Mouse (Mus musculus): ENCODE data around the gene Rnf44.

DNA sequence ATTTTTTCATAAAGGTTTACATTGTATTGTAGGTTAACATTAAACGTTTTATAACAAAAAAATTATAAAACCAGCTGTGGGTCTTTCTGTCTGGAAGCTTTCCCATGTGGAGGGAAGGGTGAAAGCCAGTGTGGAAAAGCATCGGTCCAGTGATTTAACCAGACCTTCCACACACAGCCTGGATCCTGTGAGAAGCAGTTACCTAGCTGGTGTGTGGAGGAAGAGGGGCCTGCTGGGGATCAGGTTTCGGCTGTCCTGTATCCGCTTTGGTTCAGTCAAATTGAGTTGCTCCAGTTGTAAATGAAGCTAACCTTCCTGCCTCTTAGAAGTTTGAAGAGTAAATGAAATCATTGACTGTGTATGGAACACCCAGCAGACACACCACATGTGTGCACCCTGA lies 29.7 kb downstream of the Rnf44 start:
- TF ChIP-seq POLR2A (IDR thresholded peaks at IDR 0.05; ENCODE audit: insufficient read depth, low read length) = no peak
- TF ChIP-seq EP300 (IDR thresholded peaks at IDR 0.05; ENCODE audit: insufficient read depth, low read depth, low read length) = no peak
- no peak for TF ChIP-seq CTCF (IDR thresholded peaks at IDR 0.05; ENCODE audit: low read depth, low read length)
